Mouse (Mus musculus): ENCODE data around the gene Rab40c. TPM values are rescaled to one million over a fixed set of nuclear protein-coding genes. Genes with fewer than 3 reads are reported as not detected.

The Rab40c gene
- polyA plus RNA-seq, 1 experiment from 2014 or later: 47.1 TPM

- H3K27me3 ChIP-seq: no peaks in the 10 kb centered on the region
- 21% methylated on average over 23 of the region's 23 CpGs for WGBS
- peaks cover 46% of the 10 kb centered on the region for H3K36me3 ChIP-seq
- H3K4me3 ChIP-seq (replicated peaks): peak overlapping the region; percentile 44
- H3K4me1 ChIP-seq (replicated peaks): peaks cover 59% of the 10 kb centered on the region
- peak overlapping the region; percentile 98 for H3K4me2 ChIP-seq (replicated peaks)
- H3K9me3 ChIP-seq: no peaks in the 10 kb centered on the region
- H3K9ac ChIP-seq (replicated peaks): peak overlapping the region; percentile 78
- H3K27ac ChIP-seq: peak overlapping the region; percentile 80
- no peak for ATAC-seq
These were observed 83.0 kb downstream of the Rab40c start for GRCm38 (mm10) chr17:25836397-25837075.

GRCm38 (mm10) chr17:25835816-25836215 lies 83.7 kb downstream of the Rab40c start:
- ATAC-seq: no peak
- H3K9ac ChIP-seq (replicated peaks): no peak overlapping the region; the same call in 1 of the 2 replicates
- H3K9me3 ChIP-seq: no peaks in the 10 kb centered on the region
- peaks cover 46% of the 10 kb centered on the region for H3K36me3 ChIP-seq
- no peaks in the 10 kb centered on the region for H3K27me3 ChIP-seq
- H3K27ac ChIP-seq: peak overlapping the region; percentile 80; the same call in 1 of the 2 replicates
- 92% methylated on average over 16 of the region's 16 CpGs for WGBS
- H3K4me3 ChIP-seq (replicated peaks): peak overlapping the region; percentile 88; the same call in 1 of the 2 replicates
- H3K4me2 ChIP-seq (replicated peaks): peak overlapping the region; percentile 98
- H3K4me1 ChIP-seq (replicated peaks): peaks cover 66% of the 10 kb centered on the region

GRCm38 (mm10) chr17:25835301-25835700 lies 84.2 kb downstream of the Rab40c start:
- 0 out of 2 replicates have a peak overlapping the region, but pooled peaks have one; percentile 88 for H3K4me3 ChIP-seq (replicated peaks)
- no peaks in the 10 kb centered on the region for H3K9me3 ChIP-seq
- peak overlapping the region; percentile 91; the same call in 1 of the 2 replicates for H3K9ac ChIP-seq (replicated peaks)
- 98% methylated on average over 7 of the region's 7 CpGs for WGBS
- peaks cover 72% of the 10 kb centered on the region for H3K4me1 ChIP-seq (replicated peaks)
- peaks cover 46% of the 10 kb centered on the region for H3K36me3 ChIP-seq
- H3K27me3 ChIP-seq: no peaks in the 10 kb centered on the region
- ATAC-seq: no peak
- H3K4me2 ChIP-seq (replicated peaks): peak overlapping the region; percentile 98; the same call in 1 of the 2 replicates
- no peak overlapping the region for H3K27ac ChIP-seq

- WGBS: 89% methylated on average over 12 of the region's 12 CpGs
- H3K36me3 ChIP-seq: peaks cover 46% of the 10 kb centered on the region
- ATAC-seq: no peak
- H3K27ac ChIP-seq: peak overlapping the region; percentile 95; the same call in 1 of the 2 replicates
- H3K27me3 ChIP-seq: no peaks in the 10 kb centered on the region
- peaks cover 77% of the 10 kb centered on the region for H3K4me1 ChIP-seq (replicated peaks)
- peak overlapping the region; percentile 91 for H3K9ac ChIP-seq (replicated peaks)
- H3K9me3 ChIP-seq: no peaks in the 10 kb centered on the region
- H3K4me2 ChIP-seq (replicated peaks): peak overlapping the region; percentile 98
- H3K4me3 ChIP-seq (replicated peaks): peak overlapping the region; percentile 88
These were observed 84.8 kb downstream of the Rab40c start for GRCm38 (mm10) chr17:25834595-25835222.

GRCm38 (mm10) chr17:25833961-25834594 lies 85.4 kb downstream of the Rab40c start:
- peak overlapping the region; percentile 88 for H3K4me3 ChIP-seq (replicated peaks)
- H3K4me1 ChIP-seq (replicated peaks): peaks cover 82% of the 10 kb centered on the region
- no peaks in the 10 kb centered on the region for H3K9me3 ChIP-seq
- peak overlapping the region; percentile 91 for H3K9ac ChIP-seq (replicated peaks)
- no peak for ATAC-seq
- H3K4me2 ChIP-seq (replicated peaks): peak overlapping the region; percentile 98
- H3K27me3 ChIP-seq: no peaks in the 10 kb centered on the region
- H3K36me3 ChIP-seq: peaks cover 42% of the 10 kb centered on the region
- 57% methylated on average over 6 of the region's 6 CpGs for WGBS
- H3K27ac ChIP-seq: peak overlapping the region; percentile 95

- H3K4me1 ChIP-seq (replicated peaks): peaks cover 83% of the 10 kb centered on the region
- no peaks in the 10 kb centered on the region for H3K27me3 ChIP-seq
- H3K4me3 ChIP-seq (replicated peaks): peak within 1 kb of the TSS; percentile 88
- peak within 1 kb of the TSS; percentile 98 for H3K4me2 ChIP-seq (replicated peaks)
- H3K9ac ChIP-seq (replicated peaks): peak within 1 kb of the TSS; percentile 91
- no peaks in the 10 kb centered on the region for H3K9me3 ChIP-seq
- peak within 1 kb of the TSS; percentile 95 for H3K27ac ChIP-seq
- under 1% methylated on average over 24 of the region's 24 CpGs for WGBS
- no peak for ATAC-seq
- H3K36me3 ChIP-seq: peaks cover 38% of the 10 kb centered on the region
These were observed 86.2 kb downstream of the Rab40c start, which contains the start of gene Stub1 for GRCm38 (mm10) chr17:25833291-25833663. Gene Stub1 (minus strand): TSS chr17:25833404.

GRCm38 (mm10) chr17:25832436-25833290 lies 86.9 kb downstream of the Rab40c start:
- peak; percentile 89 for ATAC-seq
- under 1% methylated on average over 73 of the region's 77 CpGs for WGBS
- H3K4me3 ChIP-seq (replicated peaks): peak overlapping the region; percentile 88

More at GRCm38 (mm10) chr17:25832436-25833290, 86.9 kb downstream of the Rab40c start:
- peak overlapping the region; percentile 95 for H3K27ac ChIP-seq
- H3K9ac ChIP-seq (replicated peaks): peak overlapping the region; percentile 91
- H3K27me3 ChIP-seq: no peaks in the 10 kb centered on the region
- H3K4me2 ChIP-seq (replicated peaks): peak overlapping the region; percentile 98
- H3K4me1 ChIP-seq (replicated peaks): peaks cover 83% of the 10 kb centered on the region
- H3K36me3 ChIP-seq: peaks cover 38% of the 10 kb centered on the region
- no peaks in the 10 kb centered on the region for H3K9me3 ChIP-seq

Other genes starting within 250 kb of the Rab40c start
- 0.73 and 0.78 TPM in 2 replicates for gene Gng13, start 202.6 kb downstream of the Rab40c start, polyA plus RNA-seq (2015; fragmentation: Nextera tagmentation; extraction: Ambion mirVana)
- gene Chtf18, start 192.3 kb downstream of the Rab40c start, polyA plus RNA-seq (2015; fragmentation: Nextera tagmentation; extraction: Ambion mirVana): 12.8 and 14.1 TPM in 2 replicates
- 23.2 and 24.1 TPM in 2 replicates for gene Rpusd1, start 192.1 kb downstream of the Rab40c start, polyA plus RNA-seq (2015; fragmentation: Nextera tagmentation; extraction: Ambion mirVana)
- gene Mslnl, start 183.7 kb downstream of the Rab40c start, polyA plus RNA-seq (2015; fragmentation: Nextera tagmentation; extraction: Ambion mirVana): not detected in 2 replicates
- not detected in 2 replicates for gene Msln, start 165.3 kb downstream of the Rab40c start, polyA plus RNA-seq (2015; fragmentation: Nextera tagmentation; extraction: Ambion mirVana)
- 28.0 and 29.6 TPM in 2 replicates for gene Narfl, start 146.0 kb downstream of the Rab40c start, polyA plus RNA-seq (2015; fragmentation: Nextera tagmentation; extraction: Ambion mirVana)
- gene Haghl, start 134.1 kb downstream of the Rab40c start, polyA plus RNA-seq (2015; fragmentation: Nextera tagmentation; extraction: Ambion mirVana): 137 and 157 TPM in 2 replicates
- 0.31 and 0.42 TPM in 2 replicates for gene Ccdc78, start 133.1 kb downstream of the Rab40c start, polyA plus RNA-seq (2015; fragmentation: Nextera tagmentation; extraction: Ambion mirVana)
- 89.8 and 93.0 TPM in 2 replicates for gene Fam173a, start 126.8 kb downstream of the Rab40c start, polyA plus RNA-seq (2015; fragmentation: Nextera tagmentation; extraction: Ambion mirVana)
- not detected in 2 replicates for gene AC134908.4, start 124.1 kb downstream of the Rab40c start, polyA plus RNA-seq (2015; fragmentation: Nextera tagmentation; extraction: Ambion mirVana)
- 32.1 and 36.6 TPM in 2 replicates for gene Metrn, start 122.6 kb downstream of the Rab40c start, polyA plus RNA-seq (2015; fragmentation: Nextera tagmentation; extraction: Ambion mirVana)
- 32.4 and 35.2 TPM in 2 replicates for gene Fbxl16, start 110.6 kb downstream of the Rab40c start, polyA plus RNA-seq (2015; fragmentation: Nextera tagmentation; extraction: Ambion mirVana)
- gene Wdr24, start 96.1 kb downstream of the Rab40c start, polyA plus RNA-seq (2015; fragmentation: Nextera tagmentation; extraction: Ambion mirVana): 31.1 and 31.2 TPM in 2 replicates
- 72.8 and 74.6 TPM in 2 replicates for gene Jmjd8, start 90.9 kb downstream of the Rab40c start, polyA plus RNA-seq (2015; fragmentation: Nextera tagmentation; extraction: Ambion mirVana)
- 314 and 316 TPM in 2 replicates for gene Stub1, start 86.3 kb downstream of the Rab40c start, polyA plus RNA-seq (2015; fragmentation: Nextera tagmentation; extraction: Ambion mirVana)
- 17.3 and 18.1 TPM in 2 replicates for gene Rhbdl1, start 82.4 kb downstream of the Rab40c start, polyA plus RNA-seq (2015; fragmentation: Nextera tagmentation; extraction: Ambion mirVana)
- gene Gm20683, start 78.0 kb downstream of the Rab40c start, polyA plus RNA-seq (2015; fragmentation: Nextera tagmentation; extraction: Ambion mirVana): 7.5 and 8.0 TPM in 2 replicates
- 15.6 and 16.4 TPM in 2 replicates for gene Rhot2, start 74.9 kb downstream of the Rab40c start, polyA plus RNA-seq (2015; fragmentation: Nextera tagmentation; extraction: Ambion mirVana)
- 20.1 and 22.4 TPM in 2 replicates for gene Wdr90, start 58.2 kb downstream of the Rab40c start, polyA plus RNA-seq (2015; fragmentation: Nextera tagmentation; extraction: Ambion mirVana)
- gene Mcrip2, start 51.0 kb downstream of the Rab40c start, polyA plus RNA-seq (2015; fragmentation: Nextera tagmentation; extraction: Ambion mirVana): 8.0 and 10.4 TPM in 2 replicates
- 69.7 and 75.4 TPM in 2 replicates for gene Mettl26, start 44.7 kb downstream of the Rab40c start, polyA plus RNA-seq (2015; fragmentation: Nextera tagmentation; extraction: Ambion mirVana)
- 0.61 and 0.70 TPM in 2 replicates for gene Wfikkn1, start 38.9 kb downstream of the Rab40c start, polyA plus RNA-seq (2015; fragmentation: Nextera tagmentation; extraction: Ambion mirVana)
- gene Pigq, start 25.2 kb upstream of the Rab40c start, polyA plus RNA-seq (2015; fragmentation: Nextera tagmentation; extraction: Ambion mirVana): 56.9 and 58.0 TPM in 2 replicates
- 0.12 TPM in 1 of 2 replicates, not detected in the other for gene Nhlrc4, start 25.2 kb upstream of the Rab40c start, polyA plus RNA-seq (2015; fragmentation: Nextera tagmentation; extraction: Ambion mirVana)
- 0.48 and 0.62 TPM in 2 replicates for gene A930017K11Rik, start 32.8 kb upstream of the Rab40c start, polyA plus RNA-seq (2015; fragmentation: Nextera tagmentation; extraction: Ambion mirVana)
- gene Capn15, start 66.1 kb upstream of the Rab40c start, polyA plus RNA-seq (2015; fragmentation: Nextera tagmentation; extraction: Ambion mirVana): 19.1 and 21.1 TPM in 2 replicates
- gene Rab11fip3, start 149.8 kb upstream of the Rab40c start, polyA plus RNA-seq (2015; fragmentation: Nextera tagmentation; extraction: Ambion mirVana): 27.6 and 35.0 TPM in 2 replicates
- gene Decr2, start 170.6 kb upstream of the Rab40c start, polyA plus RNA-seq (2015; fragmentation: Nextera tagmentation; extraction: Ambion mirVana): 27.0 and 28.2 TPM in 2 replicates
- 31.8 and 36.8 TPM in 2 replicates for gene Nme4, start 175.9 kb upstream of the Rab40c start, polyA plus RNA-seq (2015; fragmentation: Nextera tagmentation; extraction: Ambion mirVana)
- 2.4 and 2.6 TPM in 2 replicates for gene Tmem8, start 193.6 kb upstream of the Rab40c start, polyA plus RNA-seq (2015; fragmentation: Nextera tagmentation; extraction: Ambion mirVana)
- 182 and 191 TPM in 2 replicates for gene Mrpl28, start 203.8 kb upstream of the Rab40c start, polyA plus RNA-seq (2015; fragmentation: Nextera tagmentation; extraction: Ambion mirVana)
- gene Axin1, start 219.0 kb upstream of the Rab40c start, polyA plus RNA-seq (2015; fragmentation: Nextera tagmentation; extraction: Ambion mirVana): 17.3 and 21.6 TPM in 2 replicates